Mouse (Mus musculus): Measurements from ENCODE around the gene Mcat. TPM values are rescaled to one million over a fixed set of nuclear protein-coding genes. Genes with fewer than 3 reads are reported as not detected.

The Mcat gene
- polyA plus RNA-seq, 1 experiment from 2014 or later = 31.5 TPM

- Histone ChIP-seq H3K9ac (peak overlapping the region; percentile 95), H3K9me3 (no peaks in the 10 kb centered on the region), H3K4me1 (peaks cover 12% of the 10 kb centered on the region), H3K4me2 (peak overlapping the region; percentile 86), H3K27me3 (no peaks in the 10 kb centered on the region), H3K27ac (peak overlapping the region; percentile 93), H3K4me3 (peak overlapping the region; percentile 83), H3K36me3 (peaks cover 29% of the 10 kb centered on the region)
- ATAC-seq (ENCODE audit: insufficient number of reproducible peaks, low FRiP score, low TSS enrichment, low read depth) = peak; percentile 76
- WGBS = under 1% methylated on average over 72 of the region's 74 CpGs
Observed at GRCm38 (mm10) chr15:83555161-83555974, 8.2 kb downstream of the Mcat start.

DNA sequence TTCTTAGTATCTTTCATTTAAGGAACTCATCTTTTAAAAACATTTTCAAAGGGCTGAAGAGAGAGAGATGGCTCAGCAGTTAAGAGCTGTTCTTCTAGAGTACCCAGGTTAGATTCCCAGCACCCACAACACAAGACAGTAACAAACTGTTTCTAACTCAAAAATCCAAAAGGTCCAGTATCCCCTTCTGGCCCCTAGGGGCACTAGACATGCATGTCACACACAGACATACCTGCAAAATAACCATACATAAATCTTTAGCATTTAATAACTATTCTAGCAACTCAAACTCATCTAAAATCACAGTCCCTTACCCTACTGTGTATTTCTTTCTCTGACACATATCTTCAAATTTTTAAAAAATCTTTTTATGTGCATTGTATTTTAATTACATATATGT lies 9.8 kb downstream of the Mcat start:
- H3K4me2 ChIP-seq = no peak overlapping the region
- H3K9me3 ChIP-seq = no peaks in the 10 kb centered on the region
- peaks cover 12% of the 10 kb centered on the region for H3K4me1 ChIP-seq
- no peak overlapping the region for H3K9ac ChIP-seq
- no peak overlapping the region for H3K4me3 ChIP-seq
- no peaks in the 10 kb centered on the region for H3K27me3 ChIP-seq
- H3K36me3 ChIP-seq = peaks cover 44% of the 10 kb centered on the region
- no peak overlapping the region for H3K27ac ChIP-seq
- ATAC-seq (ENCODE audit: insufficient number of reproducible peaks, low FRiP score, low TSS enrichment, low read depth) = no peak

GRCm38 (mm10) chr15:83550137-83550536 lies 13.4 kb downstream of the Mcat start:
- no peak overlapping the region for H3K27ac ChIP-seq
- peaks cover 8% of the 10 kb centered on the region for H3K4me1 ChIP-seq
- peaks cover 80% of the 10 kb centered on the region for H3K36me3 ChIP-seq
- no peak overlapping the region for H3K9ac ChIP-seq
- H3K4me2 ChIP-seq = no peak overlapping the region
- ATAC-seq (ENCODE audit: insufficient number of reproducible peaks, low FRiP score, low TSS enrichment, low read depth) = no peak
- H3K4me3 ChIP-seq = no peak overlapping the region
- 79% methylated on average over 2 of the region's 2 CpGs for WGBS
- no peaks in the 10 kb centered on the region for H3K9me3 ChIP-seq
- no peaks in the 10 kb centered on the region for H3K27me3 ChIP-seq

DNA sequence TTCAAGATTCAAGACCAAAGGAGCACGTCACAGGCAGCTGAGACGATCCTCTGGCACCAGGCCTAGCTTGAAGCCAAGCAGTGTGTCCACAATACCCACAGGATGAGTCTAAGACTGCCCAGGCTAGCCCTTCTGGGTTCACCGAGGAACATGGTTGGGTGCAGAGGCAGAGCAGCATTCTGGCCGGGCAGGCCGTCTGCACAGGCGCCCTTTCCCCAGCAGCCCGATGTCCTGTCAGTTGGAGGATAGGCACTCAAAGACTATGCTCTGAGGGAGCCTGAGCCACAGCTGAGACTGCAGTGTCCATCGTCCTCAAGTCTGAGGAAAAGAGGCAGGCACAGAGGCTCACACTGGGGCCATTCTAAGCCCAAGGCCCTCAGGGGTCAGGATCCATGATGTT lies 16.4 kb downstream of the Mcat start:
- no peak overlapping the region for H3K27ac ChIP-seq
- H3K4me1 ChIP-seq = no peaks in the 10 kb centered on the region
- WGBS = 91% methylated on average over 8 of the region's 8 CpGs
- no peaks in the 10 kb centered on the region for H3K9me3 ChIP-seq
- no peak overlapping the region for H3K9ac ChIP-seq
- H3K36me3 ChIP-seq = peaks cover 71% of the 10 kb centered on the region
- no peak overlapping the region for H3K4me3 ChIP-seq
- no peak for ATAC-seq (ENCODE audit: insufficient number of reproducible peaks, low FRiP score, low TSS enrichment, low read depth)
- no peak overlapping the region for H3K4me2 ChIP-seq
- H3K27me3 ChIP-seq = no peaks in the 10 kb centered on the region

DNA sequence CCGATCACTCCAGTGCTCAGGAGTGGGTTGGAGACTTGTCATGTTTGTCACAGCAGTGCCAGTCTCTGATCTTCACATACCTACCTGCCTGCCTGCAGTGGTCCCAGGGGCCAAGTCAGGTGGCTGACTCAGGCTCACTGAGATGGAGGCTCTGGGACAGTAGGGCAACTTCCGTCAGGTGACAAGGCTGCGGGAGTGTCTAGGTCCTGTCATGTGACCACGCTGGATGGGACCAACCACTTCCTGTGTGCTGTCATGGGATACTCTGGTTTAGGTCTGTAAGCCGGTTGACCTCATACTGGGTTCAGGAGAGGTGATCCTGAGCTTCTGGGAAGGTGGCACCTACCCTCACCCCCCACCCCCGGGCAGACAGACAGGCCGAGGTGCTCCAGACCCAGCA lies 17.6 kb downstream of the Mcat start:
- Histone ChIP-seq H3K27me3 (no peaks in the 10 kb centered on the region), H3K4me1 (no peaks in the 10 kb centered on the region), H3K9me3 (no peaks in the 10 kb centered on the region), H3K27ac (no peak overlapping the region), H3K9ac (no peak overlapping the region), H3K4me3 (no peak overlapping the region), H3K4me2 (no peak overlapping the region), H3K36me3 (peaks cover 62% of the 10 kb centered on the region)
- ATAC-seq (ENCODE audit: insufficient number of reproducible peaks, low FRiP score, low TSS enrichment, low read depth) = no peak
- 90% methylated on average over 7 of the region's 7 CpGs for WGBS

GRCm38 (mm10) chr15:83541647-83542287 lies 21.8 kb downstream of the Mcat start:
- Histone ChIP-seq H3K4me2 (no peak overlapping the region), H3K27me3 (no peaks in the 10 kb centered on the region), H3K36me3 (peaks cover 19% of the 10 kb centered on the region), H3K27ac (no peak overlapping the region), H3K4me1 (peaks cover 4% of the 10 kb centered on the region; the same call in 1 of the 2 replicates), H3K9ac (no peak overlapping the region), H3K4me3 (no peak overlapping the region), H3K9me3 (no peaks in the 10 kb centered on the region)
- WGBS = 71% methylated on average over 9 of the region's 9 CpGs
- ATAC-seq (ENCODE audit: insufficient number of reproducible peaks, low FRiP score, low TSS enrichment, low read depth) = no peak

DNA sequence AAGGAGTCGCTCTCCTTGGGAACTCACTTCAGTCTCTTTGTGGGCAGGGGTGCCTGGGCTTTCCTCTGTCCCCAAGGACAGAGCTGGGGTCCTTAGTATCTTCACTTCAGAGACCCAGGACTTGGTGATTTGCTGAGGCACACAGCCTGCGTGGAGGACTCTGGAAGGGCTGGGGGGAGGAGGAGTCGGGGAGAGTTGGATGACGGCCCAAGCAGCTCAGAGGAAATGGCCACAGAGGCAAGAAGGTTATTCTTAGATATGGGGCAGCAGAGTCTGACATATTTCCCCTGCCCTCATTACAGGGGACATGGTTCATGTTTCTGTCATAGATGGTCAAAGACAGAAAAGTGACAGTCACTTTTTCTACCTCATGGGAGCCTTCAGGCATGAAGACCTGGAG lies 23.7 kb downstream of the Mcat start:
- no peaks in the 10 kb centered on the region for H3K27me3 ChIP-seq
- H3K9me3 ChIP-seq = no peaks in the 10 kb centered on the region
- 57% methylated on average over 4 of the region's 4 CpGs for WGBS
- H3K36me3 ChIP-seq = peaks cover 1% of the 10 kb centered on the region; the same call in 1 of the 2 replicates
- no peak overlapping the region for H3K4me2 ChIP-seq
- no peak overlapping the region for H3K4me3 ChIP-seq
- no peak for ATAC-seq (ENCODE audit: insufficient number of reproducible peaks, low FRiP score, low TSS enrichment, low read depth)
- H3K4me1 ChIP-seq = peaks cover 4% of the 10 kb centered on the region; the same call in 1 of the 2 replicates
- H3K9ac ChIP-seq = no peak overlapping the region
- H3K27ac ChIP-seq = no peak overlapping the region

DNA sequence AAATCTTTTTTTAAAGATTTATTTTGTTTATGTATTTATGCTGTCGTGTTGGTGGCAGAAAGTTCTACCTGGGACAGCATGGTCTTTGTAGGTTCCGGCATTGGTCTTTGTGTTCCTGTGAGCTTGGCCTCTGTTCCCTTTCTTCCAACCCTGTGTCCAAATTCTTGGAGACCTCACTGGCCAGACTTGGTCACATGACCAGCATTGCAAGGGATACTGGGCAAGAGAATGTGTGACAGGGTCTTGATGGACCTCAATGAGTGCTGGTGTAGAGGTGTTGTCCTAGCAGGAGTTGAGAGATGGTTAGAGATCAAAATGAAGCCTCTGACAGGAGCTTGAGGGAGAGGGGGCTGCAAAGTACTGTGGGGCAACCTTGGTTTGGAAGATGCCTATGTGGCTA lies 24.7 kb downstream of the Mcat start:
- Histone ChIP-seq H3K4me3 (no peak overlapping the region), H3K27ac (no peak overlapping the region), H3K4me2 (no peak overlapping the region), H3K4me1 (peaks cover 4% of the 10 kb centered on the region; the same call in 1 of the 2 replicates), H3K27me3 (no peaks in the 10 kb centered on the region), H3K36me3 (no peaks in the 10 kb centered on the region), H3K9ac (no peak overlapping the region), H3K9me3 (no peaks in the 10 kb centered on the region)
- 94% methylated on average over 2 of the region's 2 CpGs for WGBS
- ATAC-seq (ENCODE audit: insufficient number of reproducible peaks, low FRiP score, low TSS enrichment, low read depth) = no peak

- Histone ChIP-seq H3K9me3 (no peaks in the 10 kb centered on the region), H3K4me1 (peaks cover 4% of the 10 kb centered on the region; the same call in 1 of the 2 replicates), H3K27me3 (0 out of 2 replicates have a peak, but pooled peaks cover under 1% of the 10 kb centered on the region), H3K27ac (no peak overlapping the region), H3K36me3 (no peaks in the 10 kb centered on the region), H3K9ac (no peak overlapping the region), H3K4me2 (no peak overlapping the region), H3K4me3 (no peak overlapping the region)
- WGBS = 72% methylated on average over 6 of the region's 6 CpGs
- no peak for ATAC-seq (ENCODE audit: insufficient number of reproducible peaks, low FRiP score, low TSS enrichment, low read depth)
Observed at GRCm38 (mm10) chr15:83535890-83536231, 27.7 kb downstream of the Mcat start.

- no peak for ATAC-seq (ENCODE audit: insufficient number of reproducible peaks, low FRiP score, low TSS enrichment, low read depth)
Observed at GRCm38 (mm10) chr15:83534960-83535889, 28.4 kb downstream of the Mcat start.

DNA sequence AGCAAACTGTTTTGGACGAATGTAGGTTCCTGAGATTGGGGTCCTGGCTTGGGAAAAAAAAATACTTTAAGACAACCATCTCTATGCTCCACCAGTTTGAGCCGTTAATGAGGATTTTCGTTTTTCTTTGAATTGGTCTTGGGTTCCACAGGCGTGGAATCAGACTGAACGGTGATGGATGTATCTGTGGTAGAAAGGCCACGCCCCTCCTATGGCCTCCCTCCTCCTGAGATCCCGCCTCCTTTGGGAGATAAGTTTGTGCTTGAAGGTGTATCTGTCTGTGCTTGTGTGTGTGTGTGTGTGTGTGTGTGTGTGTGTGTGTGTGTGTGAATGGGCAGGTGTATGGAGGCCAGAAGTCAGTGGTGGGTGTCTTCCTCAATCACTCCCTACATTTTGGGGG lies 31.0 kb downstream of the Mcat start:
- no peak for ATAC-seq (ENCODE audit: insufficient number of reproducible peaks, low FRiP score, low TSS enrichment, low read depth)
- 77% methylated on average over 7 of the region's 7 CpGs for WGBS

More at GRCm38 (mm10) chr15:83534960-83535889, 28.4 kb downstream of the Mcat start:
- 70% methylated on average over 17 of the region's 17 CpGs for WGBS
- Histone ChIP-seq H3K4me1 (peaks cover 4% of the 10 kb centered on the region; the same call in 1 of the 2 replicates), H3K4me2 (no peak overlapping the region), H3K36me3 (no peaks in the 10 kb centered on the region), H3K9me3 (no peaks in the 10 kb centered on the region), H3K9ac (no peak overlapping the region), H3K27ac (0 out of 2 replicates have a peak overlapping the region, but pooled peaks have one; percentile 51), H3K27me3 (0 out of 2 replicates have a peak, but pooled peaks cover 4% of the 10 kb centered on the region), H3K4me3 (no peak overlapping the region)

More for the DNA sequence above, 31.0 kb downstream of the Mcat start:
- H3K27me3 ChIP-seq = peaks cover 26% of the 10 kb centered on the region
- no peaks in the 10 kb centered on the region for H3K4me1 ChIP-seq
- no peak overlapping the region for H3K4me3 ChIP-seq
- H3K27ac ChIP-seq = no peak overlapping the region
- no peaks in the 10 kb centered on the region for H3K36me3 ChIP-seq
- no peaks in the 10 kb centered on the region for H3K9me3 ChIP-seq
- no peak overlapping the region for H3K4me2 ChIP-seq
- H3K9ac ChIP-seq = no peak overlapping the region
